Mouse (Mus musculus): Measurements from ENCODE around the gene Tmem63a. TPM values are rescaled to one million over a fixed set of nuclear protein-coding genes. Genes with fewer than 3 reads are reported as not detected.

Tmem63a gene
- polyA plus RNA-seq, 1 experiment from 2014 or later, result 6.6 TPM

- H3K27me3 ChIP-seq (ENCODE audit: insufficient read depth, poor library complexity, severe bottlenecking), result no peaks in the 10 kb centered on the region
- H3K4me3 ChIP-seq, result no peak overlapping the region
- no peak for DNase-seq (ENCODE audit: low spot score)
- no peak overlapping the region for H3K27ac ChIP-seq
- H3K4me1 ChIP-seq, result no peaks in the 10 kb centered on the region
- peaks cover 68% of the 10 kb centered on the region; the same call in 1 of the 2 replicates for H3K36me3 ChIP-seq
- no peaks in the 10 kb centered on the region for H3K9me3 ChIP-seq
- WGBS, result 82% methylated on average over 6 of the region's 6 CpGs
Measured at GRCm38 (mm10) chr1:180952085-180952746, 10.1 kb downstream of the Tmem63a start.

- WGBS, result 83% methylated on average over 5 of the region's 5 CpGs
- DNase-seq (ENCODE audit: low spot score), result no peak
- no peaks in the 10 kb centered on the region for H3K4me1 ChIP-seq
- no peak overlapping the region for H3K27ac ChIP-seq
- H3K4me3 ChIP-seq, result no peak overlapping the region
- peaks cover 67% of the 10 kb centered on the region; the same call in 1 of the 2 replicates for H3K36me3 ChIP-seq
- no peaks in the 10 kb centered on the region for H3K27me3 ChIP-seq (ENCODE audit: insufficient read depth, poor library complexity, severe bottlenecking)
- no peaks in the 10 kb centered on the region for H3K9me3 ChIP-seq
Measured at GRCm38 (mm10) chr1:180952808-180953207, 10.7 kb downstream of the Tmem63a start.

- Histone ChIP-seq H3K4me1 (no peaks in the 10 kb centered on the region), H3K27ac (no peak overlapping the region), H3K36me3 (peaks cover 68% of the 10 kb centered on the region), H3K4me3 (no peak overlapping the region), H3K27me3 (ENCODE audit: insufficient read depth, poor library complexity, severe bottlenecking) (no peaks in the 10 kb centered on the region), H3K9me3 (no peaks in the 10 kb centered on the region)
- DNase-seq (ENCODE audit: low spot score), result no peak
- WGBS, result 85% methylated on average over 8 of the region's 8 CpGs
Measured at GRCm38 (mm10) chr1:180956401-180956800, 14.3 kb downstream of the Tmem63a start.

GRCm38 (mm10) chr1:180956973-180957381 is 14.8 kb downstream of the Tmem63a start:
- H3K4me3 ChIP-seq, result no peak overlapping the region
- 58% methylated on average over 8 of the region's 8 CpGs for WGBS

GRCm38 (mm10) chr1:180957989-180958388 is 15.8 kb downstream of the Tmem63a start:
- no peaks in the 10 kb centered on the region for H3K27me3 ChIP-seq (ENCODE audit: insufficient read depth, poor library complexity, severe bottlenecking)
- peak overlapping the region; percentile 16; the same call in 1 of the 2 replicates for H3K27ac ChIP-seq
- no peaks in the 10 kb centered on the region for H3K4me1 ChIP-seq
- H3K9me3 ChIP-seq, result no peaks in the 10 kb centered on the region
- DNase-seq (ENCODE audit: low spot score), result no peak
- H3K36me3 ChIP-seq, result peaks cover 79% of the 10 kb centered on the region
- no peak overlapping the region for H3K4me3 ChIP-seq
- 78% methylated on average over 3 of the region's 3 CpGs for WGBS

More at GRCm38 (mm10) chr1:180956973-180957381, 14.8 kb downstream of the Tmem63a start:
- H3K36me3 ChIP-seq, result peaks cover 72% of the 10 kb centered on the region
- no peak overlapping the region for H3K27ac ChIP-seq
- no peaks in the 10 kb centered on the region for H3K27me3 ChIP-seq (ENCODE audit: insufficient read depth, poor library complexity, severe bottlenecking)
- H3K4me1 ChIP-seq, result no peaks in the 10 kb centered on the region
- DNase-seq (ENCODE audit: low spot score), result no peak
- H3K9me3 ChIP-seq, result no peaks in the 10 kb centered on the region

- Histone ChIP-seq H3K36me3 (peaks cover 79% of the 10 kb centered on the region), H3K27me3 (ENCODE audit: insufficient read depth, poor library complexity, severe bottlenecking) (no peaks in the 10 kb centered on the region), H3K9me3 (no peaks in the 10 kb centered on the region), H3K4me1 (no peaks in the 10 kb centered on the region), H3K4me3 (no peak overlapping the region), H3K27ac (no peak overlapping the region)
- no peak for DNase-seq (ENCODE audit: low spot score)
- WGBS, result 58% methylated on average over 3 of the region's 3 CpGs
Measured at GRCm38 (mm10) chr1:180958797-180959196, 16.7 kb downstream of the Tmem63a start.

- H3K4me1 ChIP-seq, result peaks cover 24% of the 10 kb centered on the region
- no peak for DNase-seq (ENCODE audit: low spot score)
- peaks cover 65% of the 10 kb centered on the region for H3K36me3 ChIP-seq
- H3K4me3 ChIP-seq, result no peak overlapping the region
- no peaks in the 10 kb centered on the region for H3K27me3 ChIP-seq (ENCODE audit: insufficient read depth, poor library complexity, severe bottlenecking)
- H3K27ac ChIP-seq, result no peak overlapping the region
- no peaks in the 10 kb centered on the region for H3K9me3 ChIP-seq
- 71% methylated on average over 3 of the region's 3 CpGs for WGBS
Measured at GRCm38 (mm10) chr1:180965786-180966185, 23.6 kb downstream of the Tmem63a start.

- Histone ChIP-seq H3K4me1 (peaks cover 24% of the 10 kb centered on the region), H3K27me3 (ENCODE audit: insufficient read depth, poor library complexity, severe bottlenecking) (no peaks in the 10 kb centered on the region), H3K27ac (no peak overlapping the region), H3K9me3 (no peaks in the 10 kb centered on the region), H3K4me3 (no peak overlapping the region), H3K36me3 (peaks cover 59% of the 10 kb centered on the region)
- 57% methylated on average over 3 of the region's 3 CpGs for WGBS
- no peak for DNase-seq (ENCODE audit: low spot score)
Measured at GRCm38 (mm10) chr1:180966542-180966941, 24.4 kb downstream of the Tmem63a start.

GRCm38 (mm10) chr1:180967261-180967660 is 25.1 kb downstream of the Tmem63a start:
- WGBS, result 80% methylated on average over 7 of the region's 7 CpGs
- Histone ChIP-seq H3K36me3 (peaks cover 59% of the 10 kb centered on the region), H3K4me3 (no peak overlapping the region), H3K27me3 (ENCODE audit: insufficient read depth, poor library complexity, severe bottlenecking) (no peaks in the 10 kb centered on the region), H3K4me1 (peaks cover 24% of the 10 kb centered on the region), H3K9me3 (no peaks in the 10 kb centered on the region), H3K27ac (no peak overlapping the region)
- DNase-seq (ENCODE audit: low spot score), result no peak

GRCm38 (mm10) chr1:180972941-180973340 is 30.8 kb downstream of the Tmem63a start:
- Histone ChIP-seq H3K36me3 (peaks cover 27% of the 10 kb centered on the region), H3K4me3 (no peak overlapping the region), H3K4me1 (peaks cover 13% of the 10 kb centered on the region), H3K27ac (no peak overlapping the region), H3K9me3 (no peaks in the 10 kb centered on the region), H3K27me3 (ENCODE audit: insufficient read depth, poor library complexity, severe bottlenecking) (no peaks in the 10 kb centered on the region)
- DNase-seq (ENCODE audit: low spot score), result no peak
- WGBS, result 83% methylated on average over 10 of the region's 11 CpGs

GRCm38 (mm10) chr1:180974126-180974746 is 32.1 kb downstream of the Tmem63a start:
- 63% methylated on average over 14 of the region's 14 CpGs for WGBS

GRCm38 (mm10) chr1:180976110-180976679 is 34.1 kb downstream of the Tmem63a start:
- peaks cover 16% of the 10 kb centered on the region for H3K36me3 ChIP-seq
- no peak overlapping the region for H3K27ac ChIP-seq
- no peak for DNase-seq (ENCODE audit: low spot score)
- WGBS, result 63% methylated on average over 4 of the region's 4 CpGs
- H3K4me3 ChIP-seq, result no peak overlapping the region
- no peaks in the 10 kb centered on the region for H3K27me3 ChIP-seq (ENCODE audit: insufficient read depth, poor library complexity, severe bottlenecking)
- H3K4me1 ChIP-seq, result no peaks in the 10 kb centered on the region
- no peaks in the 10 kb centered on the region for H3K9me3 ChIP-seq

More at GRCm38 (mm10) chr1:180974126-180974746, 32.1 kb downstream of the Tmem63a start:
- no peak for DNase-seq (ENCODE audit: low spot score)
- H3K9me3 ChIP-seq, result no peaks in the 10 kb centered on the region
- peaks cover 22% of the 10 kb centered on the region for H3K36me3 ChIP-seq
- peaks cover 10% of the 10 kb centered on the region for H3K4me1 ChIP-seq
- no peak overlapping the region for H3K4me3 ChIP-seq
- H3K27ac ChIP-seq, result no peak overlapping the region
- H3K27me3 ChIP-seq (ENCODE audit: insufficient read depth, poor library complexity, severe bottlenecking), result no peaks in the 10 kb centered on the region

Data from heart, embryonic 10.5 days (tissue).